Mouse (Mus musculus): Measurements from ENCODE around the gene Klhl31. TPM values are rescaled to one million over a fixed set of nuclear protein-coding genes. Genes with fewer than 3 reads are reported as not detected.

Gene Klhl31
- total RNA-seq, 2 experiments from 2014 or later, result 0.06 to 0.11 TPM

DNA sequence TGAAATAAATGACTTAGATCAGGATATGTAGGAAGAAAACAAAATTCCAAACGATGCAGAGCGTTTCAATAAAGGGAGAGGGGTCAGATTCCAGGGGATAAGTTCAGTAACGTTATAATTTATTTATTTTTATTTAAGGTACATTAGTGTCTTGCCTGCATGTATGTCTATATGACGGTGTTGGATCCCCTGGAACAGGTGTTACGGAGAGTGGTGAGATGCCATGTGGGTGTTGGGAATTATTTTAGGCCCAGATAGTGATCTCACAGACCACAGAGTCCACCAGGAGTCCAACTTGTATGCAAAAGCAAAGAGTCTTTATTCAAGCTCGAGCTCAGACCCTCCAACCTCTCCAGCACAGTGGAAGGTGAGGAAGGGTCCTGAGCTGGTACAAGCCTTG lies 16.2 kb upstream of the Klhl31 start:
- DNase-seq (ENCODE audit: extremely low spot score in 1 of 2, low spot score in 2 of 2), result no peak
- intact Hi-C loops (cut with DNase I), result no loop called here

- DNase-seq (ENCODE audit: extremely low spot score in 1 of 2, low spot score in 2 of 2), result no peak
- intact Hi-C loops (cut with DNase I), result no loop called here
Observed at GRCm38 (mm10) chr9:77620482-77620881, 15.8 kb upstream of the Klhl31 start.

DNA sequence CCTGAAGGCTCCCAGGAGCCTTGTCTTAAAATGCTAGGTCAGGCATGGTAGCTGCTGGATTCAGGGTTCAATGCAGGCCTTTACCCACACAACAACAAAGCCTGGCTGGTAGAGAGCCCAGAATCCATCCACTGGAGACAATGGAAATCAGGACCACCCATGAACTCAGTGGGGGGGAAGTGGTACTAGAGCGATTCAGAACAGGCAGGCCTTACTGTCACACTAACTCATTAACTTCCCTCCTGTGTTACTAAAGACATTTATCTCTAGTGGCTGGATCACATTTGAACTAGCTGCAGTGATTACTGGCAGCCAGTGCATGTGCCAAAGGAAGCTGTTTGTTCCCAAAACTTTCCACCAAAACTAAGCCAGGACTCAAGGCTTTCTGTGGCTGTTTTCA lies 13.4 kb upstream of the Klhl31 start:
- DNase-seq (ENCODE audit: extremely low spot score in 1 of 2, low spot score in 2 of 2), result no peak
- intact Hi-C loops (cut with DNase I), result no loop called here

- intact Hi-C loops (cut with DNase I), result no loop called here
Observed at GRCm38 (mm10) chr9:77623318-77624050, 12.8 kb upstream of the Klhl31 start.

GRCm38 (mm10) chr9:77624171-77624570 lies 12.1 kb upstream of the Klhl31 start:
- DNase-seq (ENCODE audit: extremely low spot score in 1 of 2, low spot score in 2 of 2), result no peak
- intact Hi-C loops (cut with DNase I), result no loop called here

More at GRCm38 (mm10) chr9:77623318-77624050, 12.8 kb upstream of the Klhl31 start:
- DNase-seq (ENCODE audit: extremely low spot score in 1 of 2, low spot score in 2 of 2), result no peak

DNA sequence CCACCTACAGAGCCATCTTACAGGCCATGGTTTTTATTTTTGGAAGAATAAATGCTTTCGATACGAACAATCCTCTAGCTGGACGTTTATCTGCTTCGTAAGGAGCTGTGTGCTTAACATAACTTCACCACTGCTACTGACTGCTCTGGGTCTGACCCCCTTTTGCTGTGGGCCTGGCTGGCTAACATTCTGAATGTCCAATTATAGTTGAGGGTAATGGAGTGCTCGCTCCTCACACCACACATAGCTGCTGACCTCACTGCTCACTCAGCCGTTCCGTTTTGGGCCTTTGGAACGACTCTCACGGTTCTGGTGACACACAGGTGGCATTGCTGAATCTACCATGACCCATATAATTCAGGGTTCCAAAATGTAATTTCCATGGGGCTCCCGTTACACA lies 7.6 kb upstream of the Klhl31 start:
- intact Hi-C loops (cut with DNase I), result no loop called here
- DNase-seq (ENCODE audit: extremely low spot score in 1 of 2, low spot score in 2 of 2), result no peak

GRCm38 (mm10) chr9:77629708-77630107 lies 6.6 kb upstream of the Klhl31 start:
- intact Hi-C loops (cut with DNase I), result no loop called here
- no peak for DNase-seq (ENCODE audit: extremely low spot score in 1 of 2, low spot score in 2 of 2)

DNA sequence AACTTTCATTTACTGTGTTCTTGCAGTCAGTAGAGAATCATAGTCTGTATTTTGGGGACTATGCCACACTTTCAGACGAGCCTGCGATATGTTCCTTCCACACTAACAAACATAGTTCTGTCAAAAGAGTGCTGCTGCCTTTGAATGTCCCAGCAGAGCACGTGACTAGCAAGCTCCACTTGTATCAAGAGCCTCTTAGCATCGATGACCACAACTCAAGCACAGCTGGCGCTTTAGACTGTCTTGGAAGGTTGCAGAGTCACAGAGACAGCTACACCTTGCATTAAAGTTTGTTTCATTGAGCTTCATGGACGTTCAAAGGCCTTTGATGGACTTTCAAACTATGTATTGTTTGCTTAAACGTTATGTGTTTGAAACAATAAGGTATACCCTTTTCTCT lies 5.5 kb upstream of the Klhl31 start:
- DNase-seq (ENCODE audit: extremely low spot score in 1 of 2, low spot score in 2 of 2), result no peak
- intact Hi-C loops (cut with DNase I), result no loop called here

- intact Hi-C loops (cut with DNase I), result no loop called here
- DNase-seq (ENCODE audit: extremely low spot score in 1 of 2, low spot score in 2 of 2), result no peak
Observed at GRCm38 (mm10) chr9:77632432-77632831, 3.9 kb upstream of the Klhl31 start.

GRCm38 (mm10) chr9:77636003-77636402 lies 297 bp upstream of the Klhl31 start:
- intact Hi-C loops (cut with DNase I), result no loop called here
- DNase-seq (ENCODE audit: extremely low spot score in 1 of 2, low spot score in 2 of 2), result no peak

DNA sequence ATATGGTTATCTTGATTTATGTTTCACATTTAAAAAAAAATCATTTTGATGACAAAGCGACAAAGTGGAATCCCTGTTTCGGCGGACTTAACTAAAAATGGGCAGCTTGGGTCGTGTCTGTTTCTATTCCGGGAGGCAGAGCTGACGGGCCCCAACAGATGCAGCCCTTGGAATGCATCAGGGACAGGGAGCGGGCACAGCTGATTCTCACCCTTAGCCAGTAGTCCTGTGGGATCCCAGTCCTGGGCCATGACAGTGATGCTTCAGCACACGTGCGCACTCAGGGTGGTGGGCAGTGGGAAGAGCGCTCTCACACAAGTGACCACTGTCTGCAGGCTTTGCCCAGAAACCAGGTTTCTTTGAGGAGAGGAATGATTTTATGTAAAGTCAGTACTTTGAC lies 1.1 kb downstream of the Klhl31 start:
- no peak for DNase-seq (ENCODE audit: extremely low spot score in 1 of 2, low spot score in 2 of 2)
- intact Hi-C loops (cut with DNase I), result no loop called here

GRCm38 (mm10) chr9:77645176-77645575 lies 8.9 kb downstream of the Klhl31 start:
- DNase-seq (ENCODE audit: extremely low spot score in 1 of 2, low spot score in 2 of 2), result no peak
- intact Hi-C loops (cut with DNase I), result no loop called here

DNA sequence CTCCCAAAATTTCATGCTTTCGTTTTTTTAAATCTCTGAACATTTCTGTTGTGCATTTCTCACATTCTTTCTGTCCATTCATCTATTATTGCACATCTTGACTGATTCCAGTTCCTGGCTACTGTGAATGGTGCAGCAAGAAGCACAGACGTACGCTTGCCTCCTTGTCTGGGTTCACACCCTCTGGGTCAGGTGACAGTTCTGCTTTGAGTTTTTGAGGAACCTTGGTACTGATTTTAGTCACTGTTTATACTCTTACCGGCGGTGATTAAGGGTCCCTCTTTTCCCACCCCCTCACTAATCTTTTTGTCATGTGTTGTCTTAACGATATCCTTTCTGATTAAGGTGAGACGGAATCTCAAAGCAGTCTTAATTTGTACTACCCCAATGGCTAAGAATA lies 15.5 kb downstream of the Klhl31 start:
- intact Hi-C loops (cut with DNase I), result loop anchor here (10.0 kb wide), 1 partner anchor 133 kb away; no protein-coding TSS in a partner anchor
- DNase-seq (ENCODE audit: extremely low spot score in 1 of 2, low spot score in 2 of 2), result no peak

DNA sequence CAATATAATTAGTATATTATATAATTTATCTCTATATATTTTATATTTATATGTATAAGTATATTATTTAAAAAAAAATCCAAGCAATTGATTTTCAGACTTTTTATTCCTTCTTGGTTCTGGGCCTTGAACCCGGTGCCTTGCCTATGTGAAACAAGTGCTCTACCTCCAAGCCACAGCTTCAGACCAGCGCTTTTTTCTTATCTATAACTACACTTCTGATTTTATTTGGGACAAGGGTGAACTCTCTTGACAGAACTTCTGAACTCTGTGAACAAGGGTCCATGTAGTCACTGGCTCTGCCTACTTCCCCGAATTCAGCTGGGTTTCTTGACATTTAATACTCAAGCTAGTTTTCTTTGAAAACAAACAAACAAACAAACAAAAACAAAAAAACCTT lies 17.6 kb downstream of the Klhl31 start:
- intact Hi-C loops (cut with DNase I), result loop anchor here (10.0 kb wide), 1 partner anchor 131 kb away; no protein-coding TSS in a partner anchor
- no peak for DNase-seq (ENCODE audit: extremely low spot score in 1 of 2, low spot score in 2 of 2)

DNA sequence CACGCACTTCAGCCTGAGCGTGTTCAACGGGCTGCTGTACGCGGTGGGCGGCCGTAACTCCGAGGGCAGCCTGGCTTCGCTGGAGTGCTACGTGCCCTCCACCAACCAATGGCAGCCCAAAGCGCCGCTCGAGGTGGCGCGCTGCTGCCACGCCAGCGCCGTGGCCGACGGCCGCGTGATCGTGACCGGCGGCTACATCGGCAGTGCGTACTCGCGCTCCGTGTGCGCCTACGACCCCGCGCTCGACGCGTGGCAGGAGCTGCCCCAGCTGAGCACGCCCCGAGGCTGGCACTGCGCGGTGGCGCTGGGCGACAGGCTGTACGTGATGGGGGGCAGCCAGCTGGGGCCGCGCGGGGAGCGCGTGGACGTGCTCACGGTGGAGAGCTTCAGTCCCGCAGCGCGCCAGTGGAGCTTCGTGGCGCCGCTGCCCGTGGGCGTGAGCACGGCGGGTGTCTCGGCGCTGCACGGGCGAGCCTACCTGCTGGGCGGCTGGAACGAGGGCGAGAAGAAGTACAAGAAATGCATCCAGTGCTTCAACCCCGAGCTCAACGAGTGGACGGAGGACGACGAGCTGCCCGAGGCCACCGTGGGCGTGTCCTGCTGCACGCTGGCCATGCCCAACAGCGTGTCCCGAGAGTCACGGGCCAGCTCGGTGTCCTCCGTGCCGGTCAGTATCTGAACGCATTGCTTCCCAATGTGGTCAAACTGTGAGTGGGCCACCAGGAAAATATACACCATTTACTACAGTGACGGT lies 19.1 kb downstream of the Klhl31 start:
- intact Hi-C loops (cut with DNase I), result loop anchor here (5.0 to 10.0 kb wide), 2 partner anchors 97 to 129 kb away; partner anchors contain the start of gene Gclc
- DNase-seq (ENCODE audit: extremely low spot score in 1 of 2, low spot score in 2 of 2), result peak; percentile 7 to 69

DNA sequence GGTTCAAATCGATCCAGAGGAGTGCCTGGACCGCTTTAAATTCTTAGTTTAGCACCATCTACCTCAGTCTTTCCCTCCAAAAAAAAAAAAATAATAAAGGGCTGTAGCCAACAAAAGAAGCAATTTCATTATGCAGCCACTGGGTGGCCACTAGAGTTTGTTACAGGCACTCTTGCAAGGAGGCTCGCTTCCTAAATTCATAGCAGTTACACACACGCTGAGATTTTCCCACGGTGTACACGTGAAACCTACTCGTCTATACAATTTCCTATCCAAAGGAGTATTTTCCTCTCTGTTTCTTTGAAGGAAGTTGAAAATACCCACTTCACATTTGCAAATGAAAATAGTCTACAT lies 19.6 kb downstream of the Klhl31 start:
- intact Hi-C loops (cut with DNase I), result loop anchor here (5.0 to 10.0 kb wide), 2 partner anchors 96 to 129 kb away; partner anchors contain the start of gene Gclc
- DNase-seq (ENCODE audit: extremely low spot score in 1 of 2, low spot score in 2 of 2), result peak; percentile 53 to 63

GRCm38 (mm10) chr9:77662917-77663316 lies 26.6 kb downstream of the Klhl31 start:
- no peak for DNase-seq (ENCODE audit: extremely low spot score in 1 of 2, low spot score in 2 of 2)
- intact Hi-C loops (cut with DNase I), result no loop called here

DNA sequence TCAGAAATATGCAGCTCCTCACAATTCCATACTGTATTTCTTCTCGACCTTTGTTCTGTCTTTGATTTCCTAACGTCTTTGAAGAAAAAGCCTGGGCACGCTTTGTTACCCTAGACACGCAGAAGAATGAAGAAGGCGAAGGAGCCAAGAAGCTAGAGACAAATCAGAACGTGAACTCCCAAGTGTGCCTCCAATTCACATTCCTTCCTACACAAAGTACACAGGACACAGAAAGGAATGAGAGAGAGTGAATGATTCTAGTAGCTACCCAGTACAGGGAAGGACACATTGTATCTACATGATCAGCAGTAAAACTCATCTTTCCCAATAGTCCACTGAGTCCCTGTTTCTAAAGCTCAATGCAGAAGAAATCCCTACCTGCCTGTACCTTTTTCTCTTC lies 33.8 kb downstream of the Klhl31 start:
- intact Hi-C loops (cut with DNase I), result no loop called here
- no peak for DNase-seq (ENCODE audit: extremely low spot score in 1 of 2, low spot score in 2 of 2)

DNA sequence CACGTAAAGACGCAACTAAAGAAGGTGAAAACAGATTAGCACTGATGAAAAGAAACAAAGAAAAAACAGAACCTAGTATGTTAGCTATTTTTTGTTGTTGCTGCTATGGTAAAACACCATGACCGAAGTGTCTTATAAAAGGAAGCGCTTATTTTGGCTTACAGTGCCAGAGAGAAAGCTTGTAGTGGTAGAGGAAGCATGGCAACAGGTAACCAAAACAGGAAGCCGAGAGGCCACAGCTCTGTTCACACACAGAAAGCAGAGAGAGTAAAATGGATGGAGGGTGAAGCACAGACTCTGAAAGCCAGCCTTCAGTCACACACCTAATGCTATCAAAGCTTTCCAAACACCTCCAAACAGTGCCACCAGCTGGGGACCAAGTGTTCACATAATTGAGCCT lies 34.7 kb downstream of the Klhl31 start:
- intact Hi-C loops (cut with DNase I), result no loop called here
- no peak for DNase-seq (ENCODE audit: extremely low spot score in 1 of 2, low spot score in 2 of 2)

DNA sequence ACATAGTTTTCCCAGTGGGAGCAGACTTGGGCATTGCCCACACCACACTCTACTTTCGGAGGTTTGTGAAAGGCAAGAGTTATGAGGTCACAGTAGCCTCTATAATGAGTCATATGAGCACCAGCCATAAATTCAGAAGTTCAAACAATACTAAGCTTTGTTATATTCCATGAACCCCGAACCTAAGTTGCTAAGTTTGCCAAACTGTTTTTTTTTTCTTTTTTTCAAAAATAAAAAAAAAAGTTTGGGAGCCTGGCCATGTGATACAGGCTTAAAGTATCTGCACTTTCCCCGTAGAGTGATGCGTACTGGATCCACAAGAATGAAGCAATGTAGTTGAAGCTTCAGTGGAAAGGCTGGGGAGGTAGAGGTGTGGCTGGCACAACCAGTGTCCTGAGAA lies 36.9 kb downstream of the Klhl31 start:
- intact Hi-C loops (cut with DNase I), result no loop called here
- DNase-seq (ENCODE audit: extremely low spot score in 1 of 2, low spot score in 2 of 2), result no peak
